Mouse (Mus musculus) ES-E14 (cell line): ENCODE measurements around the gene Sgms1. TPM values are rescaled to one million over a fixed set of nuclear protein-coding genes. Genes with fewer than 3 reads are reported as not detected.
A peak's percentile ranks its signal among the peaks of the same experiment; 100 is the strongest.

Experiments
- DNase-seq: peaks from one replicate; pipeline ENCODE4 v3.0.0-alpha.2; 2013; ENCODE audit warnings: low read depth, low spot score
- H3K27ac ChIP-seq: 2 replicates; pipeline ENCODE4 v1.5.1; 2012; ENCODE audit warnings: low read depth, mild to moderate bottlenecking, low read length, moderate library complexity, mixed read lengths; ENCODE audit not compliant: poor library complexity, insufficient read depth, severe bottlenecking
- H3K36me3 ChIP-seq: 2 replicates; pipeline ENCODE4 v1.6.1; 2012; ENCODE audit warnings: mild to moderate bottlenecking, low read length, moderate library complexity, mixed read lengths; ENCODE audit not compliant: control insufficient read depth, poor library complexity, insufficient read depth, severe bottlenecking
- H3K4me1 ChIP-seq, 2 experiments: fragments of 150-350 bp in 1 of 2; sonication (generic) in 1 of 2; 2 replicates each; pipeline ENCODE4 v1.6.1; 2012; ENCODE audit warnings: low read length in 2 of 2, mild to moderate bottlenecking in 1 of 2, mixed read lengths in 1 of 2; ENCODE audit not compliant: control insufficient read depth in 2 of 2, insufficient read depth in 2 of 2, poor library complexity in 1 of 2
- H3K4me3 ChIP-seq, 2 experiments: fragments of 150-350 bp in 1 of 2; sonication (generic) in 1 of 2; 2 replicates each; pipeline ENCODE4 v1.5.1; 2012; ENCODE audit warnings: low read length in 2 of 2, low read depth in 1 of 2, mild to moderate bottlenecking in 1 of 2, mixed read lengths in 1 of 2; ENCODE audit not compliant: insufficient read depth in 1 of 2, poor library complexity in 1 of 2, severe bottlenecking in 1 of 2
- H3K9ac ChIP-seq: 2 replicates; pipeline ENCODE4 v1.6.1; 2012; ENCODE audit warnings: low read depth, mild to moderate bottlenecking, low read length, mixed read lengths; ENCODE audit not compliant: poor library complexity, insufficient read depth, severe bottlenecking
- H3K9me3 ChIP-seq: fragments of 150-350 bp; sonication (generic); 2 replicates; pipeline ENCODE4 v1.6.1; 2012; ENCODE audit warnings: low read depth, mild to moderate bottlenecking, low read length; ENCODE audit not compliant: control insufficient read depth, insufficient read depth
- CHD2 ChIP-seq: IDR thresholded peaks from 2 replicates; pipeline ENCODE4 v1.6.1; 2014; ENCODE audit warnings: mild to moderate bottlenecking, low read depth, low read length, inconsistent platforms
- HCFC1 ChIP-seq: IDR thresholded peaks from 2 replicates; pipeline ENCODE4 v1.6.1; 2012; ENCODE audit warnings: low read length, inconsistent platforms, borderline replicate concordance; ENCODE audit not compliant: insufficient read depth
- MAFK ChIP-seq: IDR thresholded peaks from 2 replicates; pipeline ENCODE4 v1.6.1; 2014; ENCODE audit warnings: mild to moderate bottlenecking, low read depth, low read length, inconsistent platforms; ENCODE audit not compliant: insufficient read depth
- ZC3H11A ChIP-seq: IDR thresholded peaks from 2 replicates; pipeline ENCODE4 v1.6.1; 2012; ENCODE audit warnings: low read depth, mild to moderate bottlenecking, inconsistent platforms, low read length, borderline replicate concordance
- ZNF384 ChIP-seq: IDR thresholded peaks from 2 replicates; pipeline ENCODE4 v1.6.1; 2012; ENCODE audit warnings: low read depth, low read length, inconsistent platforms
- in situ Hi-C, 2 experiments: fragments of 600-800 bp; cut with MboI; formaldehyde crosslinking; loops; one replicate each; pipeline ENCODE4 v1.15.1; 2025; ENCODE audit warnings: low sequenced_read_pairs in 2 of 2, inconsistent platforms in 1 of 2; ENCODE audit not compliant: unreplicated experiment in 2 of 2
- total RNA-seq: library from RNA; depleted of rRNA; stranded (reverse); fragments of 300-350 nt; gene quantifications from 2 replicates; pipeline ENCODE4 v1.2.3, GENCODE M21; 2012

Gene Sgms1
- total RNA-seq, 1 experiment = 42.5 TPM

DNA sequence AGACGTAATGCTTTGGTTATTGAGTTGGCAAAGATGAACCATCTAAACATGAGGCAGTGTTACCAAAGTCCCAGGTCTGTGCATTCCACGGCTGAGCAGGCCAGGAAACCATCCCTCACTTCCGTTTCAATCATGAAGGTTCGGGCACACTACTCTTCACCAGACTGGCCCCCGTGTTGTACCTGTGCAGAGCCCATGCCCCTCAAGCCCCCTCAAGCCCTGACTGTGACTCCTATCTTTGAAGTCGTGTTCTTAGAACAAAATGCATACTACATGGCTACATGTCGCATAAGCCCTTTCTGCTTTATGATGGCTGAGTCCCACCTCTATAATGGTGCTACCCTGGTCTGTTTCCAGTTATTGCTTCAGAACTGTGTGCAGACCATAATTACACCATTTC, 217.5 kb downstream of the Sgms1 start:
- H3K4me1 ChIP-seq = peaks cover 13 to 14% of the 10 kb centered on the region in 2 experiments
- no peak for TF ChIP-seq ZNF384
- no peak for TF ChIP-seq CHD2
- TF ChIP-seq ZC3H11A = no peak
- TF ChIP-seq HCFC1 = no peak
- no peak for TF ChIP-seq MAFK
- no peaks in the 10 kb centered on the region for H3K9me3 ChIP-seq
- no peak overlapping the region for H3K9ac ChIP-seq
- H3K4me3 ChIP-seq = no peak overlapping the region
- DNase-seq = no peak
- in situ Hi-C loops = no loop called here
- H3K36me3 ChIP-seq = peaks cover 2% of the 10 kb centered on the region; the same call in 1 of the 2 replicates
- H3K27ac ChIP-seq = peak overlapping the region; percentile 10

GRCm38 (mm10) chr19:32169634-32170540, 219.6 kb downstream of the Sgms1 start:
- no peak overlapping the region for H3K27ac ChIP-seq
- DNase-seq = peak; percentile 71
- no peak overlapping the region for H3K4me3 ChIP-seq
- H3K9me3 ChIP-seq = no peaks in the 10 kb centered on the region
- H3K9ac ChIP-seq = no peak overlapping the region
- in situ Hi-C loops = no loop called here
- peaks cover 13 to 14% of the 10 kb centered on the region in 2 experiments for H3K4me1 ChIP-seq
- TF ChIP-seq MAFK (no peak), ZC3H11A (0 out of 2 replicates have a peak, but pooled peaks have one; percentile 15), CHD2 (no peak), HCFC1 (no peak), ZNF384 (peak; percentile 91)
- peaks cover 2% of the 10 kb centered on the region; the same call in 1 of the 2 replicates for H3K36me3 ChIP-seq

DNA sequence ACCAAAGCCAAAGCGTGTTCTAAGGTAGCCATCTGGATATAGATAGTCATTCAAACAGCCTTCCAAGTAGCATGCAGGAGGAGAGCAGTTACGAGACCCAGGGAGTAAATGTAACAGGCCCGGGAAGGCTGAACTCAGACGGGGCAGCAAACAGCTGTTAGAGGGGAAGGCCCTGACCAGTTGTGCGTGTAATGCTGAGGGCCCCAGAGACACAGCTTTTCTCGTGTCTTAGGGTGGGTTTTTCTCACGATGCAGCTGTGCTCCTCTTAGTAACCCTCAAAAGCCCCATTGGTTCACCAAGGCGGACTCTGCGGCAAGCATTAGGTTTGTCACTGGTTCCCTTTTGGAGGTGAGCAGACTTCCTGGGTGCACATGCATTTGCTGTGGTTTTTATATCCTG, 221.5 kb downstream of the Sgms1 start:
- in situ Hi-C loops = no loop called here

DNA sequence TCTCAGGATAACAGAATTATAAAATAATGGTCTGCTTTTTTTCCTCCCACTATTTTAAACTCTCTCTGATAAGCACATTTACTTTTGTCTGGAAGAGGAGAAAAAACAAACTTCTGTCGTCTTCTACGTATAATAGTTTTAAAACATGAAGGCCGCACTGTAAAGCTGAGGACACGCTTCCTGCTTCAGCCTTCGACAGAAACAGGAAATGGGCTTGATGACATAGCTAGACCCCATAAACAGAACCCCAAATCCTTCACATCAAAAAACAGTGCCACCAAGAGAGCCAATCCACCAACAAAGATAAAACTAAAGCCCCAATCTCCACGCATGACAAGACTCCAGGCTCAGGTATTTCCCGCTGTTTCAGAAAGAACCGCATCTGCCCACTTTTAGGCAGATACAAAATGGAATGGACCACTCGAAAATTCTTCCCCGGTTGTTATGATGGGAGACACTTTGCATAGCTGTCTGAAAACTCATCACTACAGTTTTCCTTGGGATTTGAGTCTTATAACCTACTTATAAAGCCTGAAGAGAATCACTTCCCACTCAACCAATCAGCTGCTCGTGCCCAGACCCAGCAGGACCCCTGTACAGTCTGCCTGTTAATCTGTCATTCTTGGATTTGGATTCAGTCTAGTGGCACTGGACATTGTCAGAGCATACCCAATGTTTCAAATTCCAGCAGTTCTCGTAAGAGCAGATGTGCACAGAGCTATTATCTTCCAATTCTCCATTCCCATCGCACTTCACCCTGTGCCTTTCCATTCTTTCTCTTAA, 222.5 kb downstream of the Sgms1 start:
- Histone ChIP-seq H3K9ac (no peak overlapping the region), H3K4me1 (peaks cover 2% of the 10 kb centered on the region in 2 experiments; a peak in 1 of 4 replicates), H3K9me3 (no peaks in the 10 kb centered on the region), H3K36me3 (peaks cover 2% of the 10 kb centered on the region; the same call in 1 of the 2 replicates), H3K27ac (no peak overlapping the region), H3K4me3 (no peak overlapping the region)
- no peak for DNase-seq
- no peak for TF ChIP-seq MAFK
- no peak for TF ChIP-seq ZC3H11A
- no peak for TF ChIP-seq ZNF384
- no peak for TF ChIP-seq HCFC1
- TF ChIP-seq CHD2 = no peak
- in situ Hi-C loops = no loop called here

More for the DNA sequence above, 221.5 kb downstream of the Sgms1 start:
- H3K9me3 ChIP-seq = no peaks in the 10 kb centered on the region
- DNase-seq = no peak
- H3K4me1 ChIP-seq = peaks cover 4 to 6% of the 10 kb centered on the region in 2 experiments; a peak in 2 of 4 replicates
- TF ChIP-seq HCFC1 (no peak), CHD2 (no peak), ZNF384 (no peak), ZC3H11A (no peak), MAFK (no peak)
- peaks cover 2% of the 10 kb centered on the region; the same call in 1 of the 2 replicates for H3K36me3 ChIP-seq
- H3K27ac ChIP-seq = no peak overlapping the region
- H3K9ac ChIP-seq = no peak overlapping the region
- H3K4me3 ChIP-seq = no peak overlapping the region
